Mouse (Mus musculus) stomach, postnatal 0 days (tissue): ENCODE data around the gene Prex1. TPM values are rescaled to one million over a fixed set of nuclear protein-coding genes. Genes with fewer than 3 reads are reported as not detected.
"Not testable (repeated sequence)": the region's sequence is repeated elsewhere in the genome, so short reads cannot be mapped to it uniquely, and the experiment has no call there.

Source experiments
- ATAC-seq: fragments of 200-750 bp; cut with Nextera tagmentation; 2 replicates; pipeline ENCODE4 v1.8.0; 2017; ENCODE audit not compliant: low FRiP score, low TSS enrichment
- DNase-seq: peaks from one replicate; pipeline ENCODE4 v3.0.0-alpha.2; 2016; ENCODE audit warnings: low spot score
- H3K27ac ChIP-seq: fragments of 300-500 bp; sonication (generic); replicated peaks from 2 replicates; pipeline ENCODE4 v1.5.1; 2014; ENCODE audit warnings: mild to moderate bottlenecking, control low read depth
- H3K27me3 ChIP-seq: fragments of 300-500 bp; sonication (generic); 2 replicates; pipeline ENCODE4 v1.6.1; 2014; ENCODE audit warnings: low read length; ENCODE audit not compliant: control insufficient read depth, insufficient read depth
- H3K36me3 ChIP-seq: fragments of 300-500 bp; sonication (generic); 2 replicates; pipeline ENCODE4 v1.6.1; 2014; ENCODE audit warnings: low read length, mixed read lengths; ENCODE audit not compliant: control insufficient read depth, insufficient read depth
- H3K4me1 ChIP-seq: fragments of 300-500 bp; sonication (generic); replicated peaks from 2 replicates; pipeline ENCODE4 v1.6.1; 2014; ENCODE audit warnings: antibody characterized with exemption; ENCODE audit not compliant: control insufficient read depth, insufficient read depth
- H3K4me2 ChIP-seq: fragments of 300-500 bp; sonication (generic); replicated peaks from 2 replicates; pipeline ENCODE4 v1.6.1; 2014; ENCODE audit warnings: low read depth, mild to moderate bottlenecking, control low read depth, moderate library complexity
- H3K4me3 ChIP-seq: fragments of 300-500 bp; sonication (generic); 2 replicates; pipeline ENCODE4 v1.5.1; 2014; ENCODE audit warnings: low read depth, low read length, control low read depth
- H3K9ac ChIP-seq: fragments of 300-500 bp; sonication (generic); 2 replicates; pipeline ENCODE4 v1.6.1; 2014; ENCODE audit warnings: mild to moderate bottlenecking, low read length, control low read depth, mixed read lengths
- H3K9me3 ChIP-seq: fragments of 300-500 bp; sonication (generic); 2 replicates; pipeline ENCODE4 v1.6.1; 2016; ENCODE audit warnings: low read length; ENCODE audit not compliant: control insufficient read depth
- CTCF ChIP-seq: IDR thresholded peaks from 2 replicates; pipeline ENCODE4 v1.5.1; 2016; ENCODE audit warnings: antibody characterized with exemption, low read depth, mild to moderate bottlenecking, moderate library complexity
- EP300 ChIP-seq: optimal IDR thresholded peaks from 2 replicates; pipeline ENCODE3; 2016; ENCODE audit warnings: antibody characterized with exemption
- whole genome bisulfite sequencing: fragments of 180-500 bp; shearing (Covaris S2); extraction: QIAGEN DNeasy Blood & Tissue Kit; methylation state at CpG from one replicate; pipeline ENCODE4 v1.1.7; 2014; 5-methylcytosine and 5-hydroxymethylcytosine counted together
- polyA plus RNA-seq: library from polyadenylated mRNA; unstranded; fragments of >200 nt; fragmentation: Nextera tagmentation; extraction: Ambion mirVana; gene quantifications from 2 replicates; pipeline ENCODE4 v1.2.1, GENCODE M21; 2015

Prex1 gene
- polyA plus RNA-seq, 1 experiment from 2014 or later, result 12.0 TPM

- no peaks in the 10 kb centered on the region for H3K36me3 ChIP-seq
- WGBS, result 81% methylated on average over 12 of the region's 12 CpGs
- H3K4me2 ChIP-seq, result no peak overlapping the region
- no peak overlapping the region for H3K4me3 ChIP-seq
- ATAC-seq, result no peak
- H3K4me1 ChIP-seq, result no peaks in the 10 kb centered on the region
- peak; percentile 29 for DNase-seq
- no peaks in the 10 kb centered on the region; the same call in 1 of the 2 replicates for H3K27me3 ChIP-seq
- TF ChIP-seq CTCF (no peak), EP300 (no peak)
- H3K27ac ChIP-seq, result no peak overlapping the region
- no peak overlapping the region for H3K9ac ChIP-seq
- H3K9me3 ChIP-seq, result no peaks in the 10 kb centered on the region
Measured at GRCm38 (mm10) chr2:166520536-166520935, 193.1 kb downstream of the Prex1 start.

GRCm38 (mm10) chr2:166517392-166518174, 196.0 kb downstream of the Prex1 start:
- H3K4me3 ChIP-seq, H3K27ac ChIP-seq, H3K9ac ChIP-seq, H3K4me1 ChIP-seq, H3K9me3 ChIP-seq, H3K4me2 ChIP-seq, H3K27me3 ChIP-seq, H3K36me3 ChIP-seq: not testable (repeated sequence)
- DNase-seq (peak; percentile 41), ATAC-seq (peak; percentile 56; the same call in 1 of the 2 replicates)
- 8% methylated on average over 13 of the region's 17 CpGs for WGBS

- no peak overlapping the region for H3K4me2 ChIP-seq
- 50% methylated on average over 6 of the region's 6 CpGs for WGBS
- no peak overlapping the region for H3K4me3 ChIP-seq
- H3K4me1 ChIP-seq, result no peaks in the 10 kb centered on the region
- H3K9ac ChIP-seq, result no peak overlapping the region
- ATAC-seq, result no peak
- H3K27me3 ChIP-seq, result no peaks in the 10 kb centered on the region; the same call in 1 of the 2 replicates
- no peak overlapping the region; the same call in 1 of the 2 replicates for H3K27ac ChIP-seq
- no peaks in the 10 kb centered on the region for H3K9me3 ChIP-seq
- TF ChIP-seq EP300 (no peak), CTCF (no peak)
- H3K36me3 ChIP-seq, result no peaks in the 10 kb centered on the region
- DNase-seq, result no peak
Measured at GRCm38 (mm10) chr2:166516818-166517353, 196.7 kb downstream of the Prex1 start.

Other genes with a start within 250 kb of the Prex1 start
- 3.8 and 4.8 TPM in 2 replicates for gene Trp53rkb, start 78.7 kb upstream of the Prex1 start, polyA plus RNA-seq
- gene Arfgef2, start 91.8 kb upstream of the Prex1 start, polyA plus RNA-seq, result 3.1 and 3.9 TPM in 2 replicates
- 29.1 and 29.3 TPM in 2 replicates for gene Cse1l, start 192.2 kb upstream of the Prex1 start, polyA plus RNA-seq